Mouse (Mus musculus) midbrain, postnatal 0 days (tissue): ENCODE measurements around the gene Rbm4. TPM values are rescaled to one million over a fixed set of nuclear protein-coding genes. Genes with fewer than 3 reads are reported as not detected.
"Not testable (repeated sequence)": the region's sequence is repeated elsewhere in the genome, so short reads cannot be mapped to it uniquely, and the experiment has no call there.

Experiments
- ATAC-seq: fragments of 200-750 bp; cut with Nextera tagmentation; 2 replicates; pipeline ENCODE4 v1.8.0; 2017; ENCODE audit warnings: moderate number of reproducible peaks, mild to moderate bottlenecking, moderate TSS enrichment, moderate library complexity; ENCODE audit not compliant: low FRiP score
- DNase-seq: peaks from one replicate; pipeline ENCODE4 v3.0.0-alpha.2; 2015; ENCODE audit warnings: low spot score
- H3K27ac ChIP-seq: fragments of 300-500 bp; sonication (generic); 2 replicates; pipeline ENCODE4 v1.5.1; 2014; ENCODE audit warnings: low read depth, mild to moderate bottlenecking, low read length, mixed read lengths
- H3K27me3 ChIP-seq: fragments of 300-500 bp; sonication (generic); 2 replicates; pipeline ENCODE4 v1.6.1; 2014; ENCODE audit warnings: low read length, control low read depth, mixed read lengths; ENCODE audit not compliant: insufficient read depth
- H3K36me3 ChIP-seq: fragments of 300-500 bp; sonication (generic); 2 replicates; pipeline ENCODE4 v1.6.1; 2014; ENCODE audit warnings: low read length, control low read depth, mixed read lengths; ENCODE audit not compliant: insufficient read depth
- H3K4me1 ChIP-seq: fragments of 300-500 bp; sonication (generic); 2 replicates; pipeline ENCODE4 v1.6.1; 2014; ENCODE audit warnings: mild to moderate bottlenecking, control low read depth, antibody characterized with exemption, low read length, mixed read lengths; ENCODE audit not compliant: insufficient read depth
- H3K4me2 ChIP-seq: fragments of 300-500 bp; sonication (generic); 2 replicates; pipeline ENCODE4 v1.6.1; 2014; ENCODE audit warnings: low read depth, mild to moderate bottlenecking, low read length, mixed read lengths; ENCODE audit not compliant: poor library complexity, severe bottlenecking
- H3K4me3 ChIP-seq: fragments of 300-500 bp; sonication (generic); 2 replicates; pipeline ENCODE4 v1.5.1; 2014; ENCODE audit warnings: low read depth, mild to moderate bottlenecking, low read length, moderate library complexity
- H3K9ac ChIP-seq: fragments of 300-500 bp; sonication (generic); replicated peaks from 2 replicates; pipeline ENCODE4 v1.6.1; 2014; ENCODE audit warnings: mild to moderate bottlenecking, low read length, moderate library complexity, mixed read lengths; ENCODE audit not compliant: poor library complexity, severe bottlenecking
- H3K9me3 ChIP-seq: fragments of 300-500 bp; sonication (generic); 2 replicates; pipeline ENCODE4 v1.6.1; 2016; ENCODE audit warnings: low read length, control low read depth
- CTCF ChIP-seq: IDR thresholded peaks from 2 replicates; pipeline ENCODE4 v1.5.1; 2016; ENCODE audit warnings: antibody characterized with exemption, mild to moderate bottlenecking
- WGBS: fragments of 180-500 bp; shearing (Covaris S2); extraction: QIAGEN DNeasy Blood & Tissue Kit; methylation state at CpG from one replicate; pipeline ENCODE4 v1.1.7; 2014; 5-methylcytosine and 5-hydroxymethylcytosine counted together
- polyA plus RNA-seq: library from polyadenylated mRNA; unstranded; fragments of >200 nt; fragmentation: Nextera tagmentation; extraction: Ambion mirVana; gene quantifications from 2 replicates; pipeline ENCODE4 v1.2.1, GENCODE M21; 2015
- total RNA-seq: library from RNA; depleted of rRNA; stranded (reverse); fragments of >200 nt; gene quantifications from 2 replicates; pipeline ENCODE4 v1.2.3, GENCODE M21; 2014

The Rbm4 gene
- total and polyA plus RNA-seq, 2 experiments from 2014 or later, result 40.0 to 90.5 TPM

DNA sequence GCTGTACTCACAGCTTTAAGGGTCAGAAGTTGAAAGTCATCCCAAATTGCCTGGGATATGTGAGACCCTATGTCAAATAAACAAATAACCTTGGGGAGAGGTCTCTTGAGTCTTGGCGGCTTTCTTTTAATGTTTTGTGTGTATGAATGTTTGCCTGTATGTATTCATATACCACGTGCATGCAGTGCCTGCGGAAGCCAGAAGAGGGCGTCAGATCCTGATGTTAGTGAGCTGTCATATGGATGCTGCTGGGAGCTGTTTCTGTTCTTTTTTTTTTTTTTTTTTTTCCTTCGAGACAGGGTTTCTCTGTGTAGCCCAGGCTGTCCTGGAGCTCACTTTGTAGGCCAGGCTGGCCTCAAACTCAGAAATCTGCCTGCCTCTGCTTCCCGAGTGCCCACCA lies 19.3 kb upstream of the Rbm4 start:
- no peak overlapping the region for H3K9ac ChIP-seq
- no peak overlapping the region for H3K27ac ChIP-seq
- no peaks in the 10 kb centered on the region for H3K27me3 ChIP-seq
- WGBS, result 84% methylated on average over 6 of the region's 6 CpGs
- ATAC-seq (no peak), DNase-seq (no peak)
- no peaks in the 10 kb centered on the region for H3K36me3 ChIP-seq
- H3K4me3 ChIP-seq, result no peak overlapping the region
- TF ChIP-seq CTCF, result peak; percentile 55
- peaks cover 13% of the 10 kb centered on the region; the same call in 1 of the 2 replicates for H3K4me1 ChIP-seq
- H3K4me2 ChIP-seq, result no peak overlapping the region
- no peaks in the 10 kb centered on the region for H3K9me3 ChIP-seq

DNA sequence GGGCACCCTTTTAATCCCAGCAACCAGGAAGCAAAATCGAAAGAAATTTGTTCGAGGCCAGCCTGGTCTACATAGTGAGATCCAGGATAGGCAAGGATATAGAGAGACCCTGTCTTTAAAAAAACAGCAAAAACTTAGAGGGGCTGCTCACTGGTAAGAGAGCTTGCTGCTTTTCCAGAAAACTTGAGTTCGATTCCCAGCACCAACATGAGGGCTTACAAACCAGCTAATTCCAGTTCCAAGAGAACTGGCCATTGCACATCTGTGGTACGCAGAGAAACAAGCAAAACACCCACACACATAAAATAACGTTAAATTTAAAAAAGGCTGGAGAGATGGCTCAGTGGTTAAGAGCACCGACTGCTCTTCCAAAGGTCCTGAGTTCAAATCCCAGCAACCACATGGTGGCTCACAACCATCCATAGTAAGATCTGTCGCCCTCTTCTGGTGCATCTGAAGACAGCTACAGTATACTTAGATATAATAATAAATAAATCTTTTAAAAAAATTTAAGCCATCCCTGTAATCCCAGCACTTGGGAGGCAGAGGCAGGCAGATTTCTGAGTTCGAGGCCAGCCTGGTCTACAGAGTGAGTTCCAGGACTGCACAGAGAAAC lies 18.7 kb upstream of the Rbm4 start:
- not testable (repeated sequence) for DNase-seq, H3K27me3 ChIP-seq, H3K36me3 ChIP-seq, ATAC-seq, H3K9me3 ChIP-seq
- TF ChIP-seq CTCF, result 0 out of 2 replicates have a peak, but pooled peaks have one; percentile 29
- peak overlapping the region; percentile 81 for H3K27ac ChIP-seq
- H3K4me3 ChIP-seq, result peak overlapping the region; percentile 83
- H3K4me1 ChIP-seq, result peaks cover 13% of the 10 kb centered on the region; the same call in 1 of the 2 replicates
- H3K4me2 ChIP-seq, result peak overlapping the region; percentile 76
- 79% methylated on average over 8 of the region's 8 CpGs for WGBS
- H3K9ac ChIP-seq, result peak overlapping the region; percentile 64

DNA sequence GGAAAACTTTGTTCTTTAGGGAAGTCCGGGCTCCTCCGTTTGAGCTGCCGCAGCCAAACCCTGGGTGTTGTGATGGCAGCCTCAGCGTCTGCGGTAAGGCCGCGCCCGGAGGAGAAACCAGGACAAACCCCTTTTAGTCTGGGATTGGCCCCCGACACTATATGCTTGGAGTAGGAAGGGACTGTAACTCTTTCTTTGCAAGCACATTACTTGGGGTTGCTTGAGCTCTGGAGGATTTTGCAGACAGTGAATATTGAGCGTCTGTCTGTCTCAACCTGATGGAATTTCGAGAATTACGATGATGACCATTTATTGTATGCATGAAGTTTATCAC lies 18.2 kb upstream of the Rbm4 start:
- no peak for TF ChIP-seq CTCF
- DNase-seq, result no peak
- H3K4me3 ChIP-seq, result peak overlapping the region; percentile 83
- peak; percentile 35 for ATAC-seq
- WGBS, result 5% methylated on average over 12 of the region's 12 CpGs
- H3K27me3 ChIP-seq, result no peaks in the 10 kb centered on the region
- H3K4me1 ChIP-seq, result peaks cover 13% of the 10 kb centered on the region; the same call in 1 of the 2 replicates
- H3K27ac ChIP-seq, result peak overlapping the region; percentile 81
- H3K9ac ChIP-seq, result peak overlapping the region; percentile 64
- no peaks in the 10 kb centered on the region for H3K9me3 ChIP-seq
- peak overlapping the region; percentile 76 for H3K4me2 ChIP-seq
- H3K36me3 ChIP-seq, result no peaks in the 10 kb centered on the region

DNA sequence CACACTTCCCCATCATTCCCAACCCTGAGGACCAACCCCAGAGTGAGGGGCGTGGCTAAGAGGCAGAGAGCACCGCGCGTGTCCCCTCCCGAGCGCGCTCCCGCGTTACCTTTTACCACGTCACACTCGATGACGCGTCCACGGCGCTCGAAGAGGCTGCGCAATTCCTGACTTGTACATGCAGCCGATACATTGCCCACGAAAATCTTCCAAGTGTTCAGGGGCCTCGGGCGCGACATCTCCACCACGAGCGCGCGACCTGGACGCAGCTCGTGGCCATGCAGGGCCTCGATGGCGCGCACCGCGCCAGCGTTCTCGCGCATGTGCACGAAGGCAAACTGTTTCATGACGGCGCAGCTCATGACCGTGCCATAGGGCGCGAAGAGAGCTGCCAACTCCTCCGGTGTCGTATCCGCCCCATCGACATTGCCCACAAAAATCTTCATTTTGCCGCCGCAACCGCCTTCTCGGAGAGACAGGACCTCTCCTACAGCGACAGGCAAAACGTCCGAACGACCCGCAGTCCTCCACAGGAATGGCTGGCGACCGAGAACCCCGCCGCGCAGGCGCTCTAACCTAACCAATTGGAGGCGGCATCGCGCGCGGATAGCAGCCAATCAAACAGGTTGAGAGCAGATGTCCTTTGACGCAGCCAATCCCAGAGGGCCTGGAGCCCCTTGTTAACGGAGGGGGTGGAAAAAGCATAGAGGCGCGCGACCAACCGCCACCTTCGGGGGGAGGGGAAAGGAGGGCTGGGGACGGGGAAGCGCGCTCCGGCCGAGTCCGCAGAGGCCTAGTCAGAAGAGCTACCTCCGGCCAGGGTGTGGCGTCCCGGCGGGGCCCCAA lies 17.6 kb upstream of the Rbm4 start, which contains the start of the genes Gm21992 and Rbm14:
TSS of gene Gm21992 (minus strand) at position 550 of the 846 bp plus-strand sequence.
TSS of gene Rbm14 (minus strand) at position 572 of the 846 bp plus-strand sequence.
- no peaks in the 10 kb centered on the region for H3K27me3 ChIP-seq
- peak within 1 kb of the TSS; percentile 76 for H3K4me2 ChIP-seq
- peak within 1 kb of the TSS; percentile 78 for H3K9ac ChIP-seq
- H3K36me3 ChIP-seq, result no peaks in the 10 kb centered on the region
- ATAC-seq, result peak; percentile 98
- peak within 1 kb of the TSS; percentile 89 for H3K27ac ChIP-seq
- H3K4me3 ChIP-seq, result peak within 1 kb of the TSS; percentile 83
- WGBS, result under 1% methylated on average over 83 of the region's 83 CpGs
- peak; percentile 99 for DNase-seq
- H3K9me3 ChIP-seq, result no peaks in the 10 kb centered on the region
- peaks cover 13% of the 10 kb centered on the region; the same call in 1 of the 2 replicates for H3K4me1 ChIP-seq
- TF ChIP-seq CTCF, result no peak

DNA sequence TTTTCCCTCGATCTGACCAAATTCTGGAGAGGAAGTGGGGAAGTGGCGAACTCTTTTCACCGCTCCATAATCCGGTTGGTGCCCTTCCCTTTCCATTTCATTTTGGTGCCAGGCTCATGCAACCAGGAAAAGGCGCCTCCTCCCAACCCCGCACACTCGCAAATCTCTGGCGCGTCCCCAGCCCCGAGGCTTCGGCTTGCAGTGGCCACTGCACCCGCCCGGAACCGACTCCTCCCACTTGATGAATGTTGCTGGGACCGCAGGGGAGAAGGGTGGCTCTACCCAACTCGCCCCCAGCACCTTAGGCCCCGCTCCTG lies 17.0 kb upstream of the Rbm4 start:
- Histone ChIP-seq H3K4me1 (peaks cover 13% of the 10 kb centered on the region; the same call in 1 of the 2 replicates), H3K9me3 (no peaks in the 10 kb centered on the region), H3K9ac (peak overlapping the region; percentile 78), H3K4me2 (peak overlapping the region; percentile 76), H3K36me3 (no peaks in the 10 kb centered on the region), H3K27ac (peak overlapping the region; percentile 89), H3K27me3 (no peaks in the 10 kb centered on the region), H3K4me3 (peak overlapping the region; percentile 83)
- DNase-seq, result no peak
- no peak for TF ChIP-seq CTCF
- WGBS, result 0% methylated on average over 16 of the region's 17 CpGs
- no peak for ATAC-seq

DNA sequence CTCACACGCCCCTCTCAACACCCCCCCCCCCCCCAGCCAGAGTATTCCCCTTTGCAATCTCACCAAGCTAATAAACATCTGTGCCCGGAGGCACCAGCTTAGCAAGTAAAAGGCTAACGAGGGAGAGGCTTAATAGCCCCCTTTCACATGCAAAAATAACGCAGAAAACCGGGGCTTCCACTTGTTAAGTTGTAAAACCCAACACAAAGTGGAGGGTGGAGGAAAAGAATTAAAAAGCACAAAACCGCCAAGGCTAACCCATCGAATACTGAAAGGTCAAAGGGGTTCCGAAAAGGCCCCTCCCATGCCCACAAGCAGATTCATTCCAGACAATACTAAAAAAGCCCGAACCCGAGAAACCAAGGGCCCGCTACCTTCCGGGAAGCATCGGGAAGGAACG lies 16.6 kb upstream of the Rbm4 start:
- ATAC-seq (no peak), DNase-seq (no peak)
- Histone ChIP-seq H3K36me3 (no peaks in the 10 kb centered on the region), H3K4me3 (peak overlapping the region; percentile 83), H3K27me3 (no peaks in the 10 kb centered on the region), H3K27ac (peak overlapping the region; percentile 89; the same call in 1 of the 2 replicates), H3K4me2 (peak overlapping the region; percentile 76), H3K9me3 (no peaks in the 10 kb centered on the region), H3K9ac (peak overlapping the region; percentile 78), H3K4me1 (peaks cover 13% of the 10 kb centered on the region; the same call in 1 of the 2 replicates)
- TF ChIP-seq CTCF, result no peak
- WGBS, result under 1% methylated on average over 14 of the region's 14 CpGs
